Mouse (Mus musculus): Measurements from ENCODE around the gene Tbc1d5.

DNA sequence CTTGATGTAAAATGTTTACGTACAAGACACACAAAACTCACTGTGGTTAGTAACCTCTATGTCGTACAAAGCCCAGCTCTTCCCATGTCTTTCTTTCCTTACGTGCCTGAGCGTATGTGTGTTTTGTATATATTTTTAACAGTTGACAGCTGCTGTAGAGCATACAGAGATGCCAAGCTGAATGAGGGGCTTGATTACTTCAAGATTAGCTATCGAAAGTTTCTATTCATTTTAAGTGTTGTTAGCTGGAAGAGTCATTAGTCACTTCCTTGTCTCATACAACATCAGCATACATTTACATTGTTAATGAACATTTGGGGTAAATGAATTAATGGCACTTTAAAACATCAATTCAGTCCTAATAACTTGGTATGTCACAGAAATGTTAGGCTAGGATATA is 155.9 kb downstream of the Tbc1d5 start:
- TF ChIP-seq ZC3H11A (IDR thresholded peaks at IDR 0.05; ENCODE audit: low read depth, low read length) (no peak), CTCF (conservative IDR thresholded peaks at IDR 0.05 in 1 of 2, IDR thresholded peaks at IDR 0.05 in 1 of 2; ENCODE audit: low read depth in 2 of 2, low read length in 2 of 2) (no peak), MAZ (IDR thresholded peaks at IDR 0.05; ENCODE audit: low read depth, low read length) (no peak), SIN3A (IDR thresholded peaks at IDR 0.05; ENCODE audit: low read length) (no peak)
